15 mouse cellular contexts compared by ENCODE assay signal in the genomic region with DNA sequence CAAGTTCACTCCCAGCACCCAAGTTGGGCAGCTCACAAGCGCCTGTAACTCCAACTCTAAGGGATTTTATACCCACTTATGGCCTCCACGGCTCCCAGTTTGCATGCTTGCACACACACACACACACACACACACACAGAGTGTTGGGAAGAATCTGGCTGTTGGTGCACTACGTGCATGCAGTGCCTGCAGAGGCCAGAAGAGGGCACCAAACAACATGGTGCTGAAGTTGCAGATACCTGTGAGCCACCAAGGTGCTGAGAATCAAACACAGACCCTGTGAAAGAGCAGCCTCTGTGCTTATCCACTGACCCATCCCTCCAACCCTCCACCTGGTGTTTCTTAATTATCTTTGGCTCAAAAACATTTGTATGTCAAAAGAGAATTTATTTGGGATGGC. TPM values are rescaled to one million over a fixed set of nuclear protein-coding genes. Genes with fewer than 3 reads are reported as not detected.
A peak's percentile ranks its signal among the peaks of the same experiment; 100 is the strongest.
DNase-seq lines count a peak whose midpoint lies in the region; ATAC-seq and TF ChIP-seq lines count a peak whose summit lies in the region.
"Had no signal": no experiment of that assay in that cellular context is flagged by ENCODE, and none has a peak within 500 bp of the region (broad histone marks: within the 10 kb centered on the region; RNA-seq: fewer than 3 reads in every experiment).

No protein-coding gene starts in this region.

- no peaks in the 10 kb centered on the region for H3K79me2 ChIP-seq in heart, adult 2 months (replicated peaks; ENCODE audit: control insufficient read depth, insufficient read depth, low read length)

- ATAC-seq in lung, postnatal 0 days: no peak
- ATAC-seq in megakaryocyte progenitor cell, adult 5-6 weeks (replicated peaks; ENCODE audit: poor library complexity): peak; percentile 58; the same call in 1 of the 2 replicates

- TF ChIP-seq POLR2A in heart, adult 2 months (IDR thresholded peaks at IDR 0.05; ENCODE audit: insufficient read depth, low read depth, low read length): no peak

- no peaks in the 10 kb centered on the region for H3K27me3 ChIP-seq in heart, adult 2 months (ENCODE audit: control insufficient read depth, insufficient read depth, low read length)
- H3K27me3 ChIP-seq in lung, postnatal 0 days (replicated peaks; ENCODE audit: insufficient read depth, low read length): no peaks in the 10 kb centered on the region
- H3K27me3 ChIP-seq in hindbrain, embryonic 10.5 days (ENCODE audit: insufficient read depth, poor library complexity, severe bottlenecking): no peaks in the 10 kb centered on the region
- H3K27me3 ChIP-seq: forebrain, embryonic 12.5 days; limb, embryonic 12.5 days had no signal

- TF ChIP-seq EP300 in heart, adult 2 months (IDR thresholded peaks at IDR 0.05; ENCODE audit: insufficient read depth, low read depth, low read length): no peak
- TF ChIP-seq EP300 in lung, postnatal 0 days (IDR thresholded peaks at IDR 0.05): no peak

- intact Hi-C loops in heart, adult 2 months (cut with DNase I): no loop called here

- no peak overlapping the region for H3K4me2 ChIP-seq in lung, postnatal 0 days (replicated peaks; ENCODE audit: low read depth, low read length)
- H3K4me2 ChIP-seq: forebrain, embryonic 12.5 days; limb, embryonic 12.5 days had no signal

- 95% methylated on average over 3 of the region's 3 CpGs for WGBS in heart, adult 2 months
- WGBS in lung, postnatal 0 days: 82% methylated on average over 3 of the region's 3 CpGs
- WGBS in hindbrain, embryonic 10.5 days: 88% methylated on average over 3 of the region's 3 CpGs

- no peak for DNase-seq in heart, adult 2 months
- no peak for DNase-seq in heart, postnatal 4 days
- no peak for DNase-seq in lung, postnatal 0 days (ENCODE audit: low spot score)
- no peak for DNase-seq in lung, postnatal 4 days
- peak; percentile 27 for DNase-seq in ES-E14 (ENCODE audit: low read depth, low spot score)
- DNase-seq in right cerebral cortex, adult 18-20 months: no peak
- no peak for DNase-seq in hindbrain, embryonic 10.5 days (ENCODE audit: low spot score)
- DNase-seq: gastrocnemius, postnatal 25 days; kidney, adult 8-10 months; layer of hippocampus, adult 9-11 months had no signal

- H3K9me3 ChIP-seq in lung, postnatal 0 days (ENCODE audit: low read length): no peaks in the 10 kb centered on the region
- H3K9me3 ChIP-seq in ES-E14 (ENCODE audit: control insufficient read depth, insufficient read depth, low read depth, low read length): no peaks in the 10 kb centered on the region
- peaks cover 2% of the 10 kb centered on the region; the same call in 1 of the 2 replicates for H3K9me3 ChIP-seq in hindbrain, embryonic 10.5 days
- H3K9me3 ChIP-seq: embryonic facial prominence, embryonic 10.5 days had no signal

- no peaks in the 10 kb centered on the region for H3K36me3 ChIP-seq in heart, adult 2 months (ENCODE audit: control insufficient read depth, insufficient read depth, low read length)
- H3K36me3 ChIP-seq in lung, postnatal 0 days (ENCODE audit: insufficient read depth, low read length): no peaks in the 10 kb centered on the region
- no peaks in the 10 kb centered on the region for H3K36me3 ChIP-seq in ES-E14 (ENCODE audit: control insufficient read depth, insufficient read depth, low read length, poor library complexity, severe bottlenecking)
- H3K36me3 ChIP-seq in hindbrain, embryonic 10.5 days: no peaks in the 10 kb centered on the region
- H3K36me3 ChIP-seq: embryonic facial prominence, embryonic 10.5 days; forebrain, embryonic 12.5 days; limb, embryonic 12.5 days had no signal

- H3K27ac ChIP-seq in heart, adult 2 months: no peak overlapping the region
- no peak overlapping the region for H3K27ac ChIP-seq in lung, postnatal 0 days (ENCODE audit: low read length)
- H3K27ac ChIP-seq in ES-E14 (ENCODE audit: insufficient read depth, low read depth, low read length, poor library complexity, severe bottlenecking): no peak overlapping the region
- H3K27ac ChIP-seq in hindbrain, embryonic 10.5 days: no peak overlapping the region
- H3K27ac ChIP-seq: embryonic facial prominence, embryonic 10.5 days; forebrain, embryonic 12.5 days; limb, embryonic 12.5 days had no signal

- H3K9ac ChIP-seq in heart, adult 2 months (ENCODE audit: low read depth, low read length): no peak overlapping the region
- no peak overlapping the region for H3K9ac ChIP-seq in lung, postnatal 0 days (replicated peaks; ENCODE audit: low read depth)
- no peak overlapping the region for H3K9ac ChIP-seq in ES-E14 (ENCODE audit: insufficient read depth, low read depth, low read length, poor library complexity, severe bottlenecking)
- H3K9ac ChIP-seq: forebrain, embryonic 12.5 days; limb, embryonic 12.5 days had no signal

- H3K4me1 ChIP-seq in heart, adult 2 months (ENCODE audit: control insufficient read depth, insufficient read depth, low read length): no peaks in the 10 kb centered on the region
- H3K4me1 ChIP-seq in lung, postnatal 0 days (ENCODE audit: insufficient read depth, low read depth, low read length): no peaks in the 10 kb centered on the region
- H3K4me1 ChIP-seq in ES-E14 (ENCODE audit: control insufficient read depth in 2 of 2, insufficient read depth in 2 of 2, low read length in 2 of 2, poor library complexity in 1 of 2): no peaks in the 10 kb centered on the region
- no peaks in the 10 kb centered on the region for H3K4me1 ChIP-seq in hindbrain, embryonic 10.5 days (replicated peaks)
- H3K4me1 ChIP-seq: embryonic facial prominence, embryonic 10.5 days; forebrain, embryonic 12.5 days; limb, embryonic 12.5 days had no signal

- no peak overlapping the region for H3K4me3 ChIP-seq in heart, adult 2 months
- H3K4me3 ChIP-seq in lung, postnatal 0 days (ENCODE audit: low read depth, low read length): no peak overlapping the region
- no peak overlapping the region for H3K4me3 ChIP-seq in ES-E14 (ENCODE audit: insufficient read depth in 1 of 2, low read depth in 1 of 2, low read length in 2 of 2, poor library complexity in 1 of 2, severe bottlenecking in 1 of 2)
- H3K4me3 ChIP-seq in hindbrain, embryonic 10.5 days: no peak overlapping the region
- H3K4me3 ChIP-seq: embryonic facial prominence, embryonic 10.5 days; forebrain, embryonic 12.5 days; limb, embryonic 12.5 days; myocyte had no signal

- in situ Hi-C loops in ES-E14 (cut with MboI; ENCODE audit: low sequenced_read_pairs in 2 of 2, unreplicated experiment in 2 of 2): no loop called here

- peak; percentile 36 for TF ChIP-seq CTCF in heart, adult 2 months (IDR thresholded peaks at IDR 0.05)
- peak; percentile 43 for TF ChIP-seq CTCF in lung, postnatal 0 days (IDR thresholded peaks at IDR 0.05)

TF ChIP-seq in ES-E14, 5 proteins besides CTCF, POLR2A, EP300 and RAD21:
- no peak for TF ChIP-seq CHD2 (IDR thresholded peaks at IDR 0.05; ENCODE audit: low read depth, low read length)
- no peak for TF ChIP-seq MAFK (IDR thresholded peaks at IDR 0.05; ENCODE audit: insufficient read depth, low read depth, low read length)
- no peak for TF ChIP-seq ZNF384 (IDR thresholded peaks at IDR 0.05; ENCODE audit: low read depth, low read length)
- no peak for TF ChIP-seq HCFC1 (IDR thresholded peaks at IDR 0.05; ENCODE audit: borderline replicate concordance, insufficient read depth, low read length)
- TF ChIP-seq ZC3H11A (IDR thresholded peaks at IDR 0.05; ENCODE audit: borderline replicate concordance, low read depth, low read length): no peak

RNA-seq across cellular contexts. Expression of gene Intu, which starts 39.3 kb away (rescaled TPM):
- total RNA-seq in heart, adult 2 months (2021): 10 to 100 TPM; 13.7 to 17.1 TPM
- polyA plus RNA-seq in heart, adult 2 months (2012; rRNA removed): 9.6 and 15.3 TPM in 2 replicates
- total RNA-seq in heart, postnatal 4 days (2021): 1 to 10 TPM; 7.0 to 7.6 TPM
- polyA plus RNA-seq in lung, postnatal 0 days (2015; fragmentation: Nextera tagmentation; extraction: Ambion mirVana): 1.1 and 1.8 TPM in 2 replicates
- total RNA-seq in ES-E14 (2012; rRNA removed): 5.2 and 7.1 TPM in 2 replicates
- total RNA-seq in megakaryocyte progenitor cell, adult 5-6 weeks (2015): 2.9 and 3.7 TPM in 2 replicates
- 2.5 and 3.0 TPM in 2 replicates for total RNA-seq in megakaryocyte progenitor cell, adult 5-6 weeks (2017)
- 5.3 and 6.7 TPM in 2 replicates for polyA plus RNA-seq in hindbrain, embryonic 10.5 days (2016; fragmentation: Nextera tagmentation; extraction: Ambion mirVana)
